Mouse (Mus musculus): ENCODE measurements around the gene Mpo.

Mpo gene

GRCm38 (mm10) chr11:87814831-87815230, 21.4 kb downstream of the Mpo start:
- TF ChIP-seq GATA4 (IDR thresholded peaks at IDR 0.05; ENCODE audit: insufficient replicate concordance, low read length), result no peak

- TF ChIP-seq GATA4 (IDR thresholded peaks at IDR 0.05; ENCODE audit: insufficient replicate concordance, low read length), result no peak
These were observed 23.5 kb downstream of the Mpo start for GRCm38 (mm10) chr11:87816707-87817442.

GRCm38 (mm10) chr11:87817443-87817773, 24.0 kb downstream of the Mpo start:
- no peak for TF ChIP-seq GATA4 (IDR thresholded peaks at IDR 0.05; ENCODE audit: insufficient replicate concordance, low read length)

GRCm38 (mm10) chr11:87821502-87821901, 28.1 kb downstream of the Mpo start:
- no peak for TF ChIP-seq GATA4 (IDR thresholded peaks at IDR 0.05; ENCODE audit: insufficient replicate concordance, low read length)

- no peak for TF ChIP-seq GATA4 (IDR thresholded peaks at IDR 0.05; ENCODE audit: insufficient replicate concordance, low read length)
These were observed 35.0 kb downstream of the Mpo start, which contains the start of gene Lpo for GRCm38 (mm10) chr11:87828239-87828900. Gene Lpo, minus strand, starts transcription at chr11:87828289.

- TF ChIP-seq GATA4 (IDR thresholded peaks at IDR 0.05; ENCODE audit: insufficient replicate concordance, low read length), result no peak
These were observed 47.3 kb downstream of the Mpo start for GRCm38 (mm10) chr11:87840676-87841075.

GRCm38 (mm10) chr11:87841436-87841835, 48.1 kb downstream of the Mpo start:
- no peak for TF ChIP-seq GATA4 (IDR thresholded peaks at IDR 0.05; ENCODE audit: insufficient replicate concordance, low read length)

GRCm38 (mm10) chr11:87846968-87847600, 53.7 kb downstream of the Mpo start:
- no peak for TF ChIP-seq GATA4 (IDR thresholded peaks at IDR 0.05; ENCODE audit: insufficient replicate concordance, low read length)

GRCm38 (mm10) chr11:87847884-87848283, 54.5 kb downstream of the Mpo start:
- TF ChIP-seq GATA4 (IDR thresholded peaks at IDR 0.05; ENCODE audit: insufficient replicate concordance, low read length), result no peak

- no peak; the same call in 1 of the 2 replicates for TF ChIP-seq GATA4 (IDR thresholded peaks at IDR 0.05; ENCODE audit: insufficient replicate concordance, low read length)
These were observed 59.6 kb downstream of the Mpo start, which contains the start of gene Mks1 for GRCm38 (mm10) chr11:87852690-87853596. Gene Mks1, plus strand, starts transcription at chr11:87853215.

GRCm38 (mm10) chr11:87853597-87853954, 60.2 kb downstream of the Mpo start:
- TF ChIP-seq GATA4 (IDR thresholded peaks at IDR 0.05; ENCODE audit: insufficient replicate concordance, low read length), result no peak
